In the genomic region with DNA sequence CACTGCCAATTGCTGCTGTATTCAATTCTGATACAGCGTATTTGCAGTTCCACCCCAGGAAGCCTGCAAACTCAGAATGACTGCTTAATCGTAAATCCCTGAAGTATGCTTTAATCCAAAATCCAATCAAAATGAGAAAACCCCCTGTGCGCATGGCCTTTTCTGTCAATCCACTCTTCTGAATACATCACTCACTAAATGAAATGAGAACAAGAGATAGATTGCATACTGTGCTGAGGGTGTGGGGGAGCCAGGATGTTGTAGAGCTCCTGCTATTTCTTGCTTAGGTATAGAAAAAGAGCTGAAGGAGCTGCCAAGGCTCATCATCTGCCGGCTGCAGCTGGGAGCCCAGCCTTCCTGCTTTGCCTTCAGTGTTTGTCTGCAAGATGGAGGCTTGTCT, we compare ENCODE assay signal across 23 mouse cellular contexts. TPM values are rescaled to one million over a fixed set of nuclear protein-coding genes. Genes with fewer than 3 reads are reported as not detected.
DNase-seq lines count a peak whose midpoint lies in the region; ATAC-seq and TF ChIP-seq lines count a peak whose summit lies in the region.
"Had no signal": no experiment of that assay in that cellular context is flagged by ENCODE, and none has a peak within 500 bp of the region (broad histone marks: within the 10 kb centered on the region; RNA-seq: fewer than 3 reads in every experiment).

No protein-coding gene starts in this region.

- no peak overlapping the region for H3K4me3 ChIP-seq in forebrain, embryonic 12.5 days (replicated peaks)
- no peak overlapping the region for H3K4me3 ChIP-seq in forebrain, embryonic 10.5 days
- H3K4me3 ChIP-seq in left cerebral cortex, adult 2 months = no peak overlapping the region
- no peak overlapping the region for H3K4me3 ChIP-seq in midbrain, embryonic 10.5 days
- no peak overlapping the region for H3K4me3 ChIP-seq in heart, embryonic 10.5 days
- H3K4me3 ChIP-seq: embryonic facial prominence, embryonic 15.5 days; heart, embryonic 15.5 days; limb, embryonic 13.5 days; liver, embryonic 15.5 days had no signal

- H3K27ac ChIP-seq in forebrain, embryonic 12.5 days = no peak overlapping the region
- H3K27ac ChIP-seq in forebrain, embryonic 10.5 days = no peak overlapping the region
- H3K27ac ChIP-seq in left cerebral cortex, adult 2 months = no peak overlapping the region
- H3K27ac ChIP-seq in midbrain, embryonic 10.5 days (replicated peaks) = no peak overlapping the region
- no peak overlapping the region for H3K27ac ChIP-seq in heart, embryonic 10.5 days
- H3K27ac ChIP-seq: embryonic facial prominence, embryonic 15.5 days; heart, embryonic 15.5 days; limb, embryonic 13.5 days; liver, embryonic 15.5 days had no signal

- ATAC-seq in forebrain, embryonic 12.5 days (ENCODE audit: low FRiP score) = peak; percentile 49; the same call in 1 of the 2 replicates
- ATAC-seq: inflammation-experienced regulatory T-cells, adult 6 months had no signal

- H3K36me3 ChIP-seq in forebrain, embryonic 12.5 days (replicated peaks) = no peaks in the 10 kb centered on the region
- no peaks in the 10 kb centered on the region for H3K36me3 ChIP-seq in forebrain, embryonic 10.5 days (replicated peaks)
- H3K36me3 ChIP-seq in midbrain, embryonic 10.5 days = no peaks in the 10 kb centered on the region
- no peaks in the 10 kb centered on the region for H3K36me3 ChIP-seq in heart, embryonic 10.5 days
- H3K36me3 ChIP-seq: embryonic facial prominence, embryonic 15.5 days; heart, embryonic 15.5 days; limb, embryonic 13.5 days; liver, embryonic 15.5 days had no signal

- peak overlapping the region; percentile 1; the same call in 1 of the 2 replicates for H3K4me2 ChIP-seq in forebrain, embryonic 12.5 days
- H3K4me2 ChIP-seq: embryonic facial prominence, embryonic 15.5 days; heart, embryonic 15.5 days; limb, embryonic 13.5 days; liver, embryonic 15.5 days had no signal

- no peak for DNase-seq in forebrain, embryonic 10.5 days (ENCODE audit: extremely low spot score, low spot score)
- DNase-seq in left cerebral cortex, postnatal 36 days (ENCODE audit: low spot score in 2 of 2) = peak; percentile 4 to 6
- DNase-seq in left cerebral cortex, adult 2 months (ENCODE audit: extremely low spot score in 1 of 2, low spot score in 2 of 2) = no peak
- DNase-seq in midbrain, embryonic 10.5 days (ENCODE audit: low spot score) = peak; percentile 12
- DNase-seq in retina, embryonic 14.5 days (ENCODE audit: low spot score) = peak; percentile 14
- DNase-seq in heart, embryonic 10.5 days (ENCODE audit: low spot score) = no peak
- no peak for DNase-seq in thymus, adult 18-20 months
- DNase-seq: adrenal gland, postnatal 10 days; cerebellum, adult 8-10 months; lung, postnatal 14 days; thymus, postnatal 36 days had no signal

- H3K9me3 ChIP-seq in forebrain, embryonic 12.5 days = no peaks in the 10 kb centered on the region
- H3K9me3 ChIP-seq in forebrain, embryonic 10.5 days = no peaks in the 10 kb centered on the region
- 0 out of 2 replicates have a peak, but pooled peaks cover 4% of the 10 kb centered on the region for H3K9me3 ChIP-seq in midbrain, embryonic 10.5 days (replicated peaks)
- H3K9me3 ChIP-seq in heart, embryonic 10.5 days = no peaks in the 10 kb centered on the region
- H3K9me3 ChIP-seq: embryonic facial prominence, embryonic 15.5 days; heart, embryonic 15.5 days; limb, embryonic 13.5 days; liver, embryonic 15.5 days had no signal

- H3K27me3 ChIP-seq in forebrain, embryonic 12.5 days = peaks cover 13% of the 10 kb centered on the region; the same call in 1 of the 2 replicates
- peaks cover 53% of the 10 kb centered on the region for H3K27me3 ChIP-seq in forebrain, embryonic 10.5 days (ENCODE audit: poor library complexity, severe bottlenecking)
- H3K27me3 ChIP-seq in midbrain, embryonic 10.5 days (ENCODE audit: low read depth, poor library complexity, severe bottlenecking) = 0 out of 2 replicates have a peak, but pooled peaks cover 3% of the 10 kb centered on the region
- no peaks in the 10 kb centered on the region for H3K27me3 ChIP-seq in heart, embryonic 10.5 days (ENCODE audit: insufficient read depth, poor library complexity, severe bottlenecking)
- H3K27me3 ChIP-seq: embryonic facial prominence, embryonic 15.5 days; heart, embryonic 15.5 days; limb, embryonic 13.5 days; liver, embryonic 15.5 days had no signal

- peaks cover 12% of the 10 kb centered on the region for H3K4me1 ChIP-seq in forebrain, embryonic 12.5 days
- H3K4me1 ChIP-seq in forebrain, embryonic 10.5 days = peaks cover 29% of the 10 kb centered on the region
- H3K4me1 ChIP-seq in midbrain, embryonic 10.5 days = peaks cover 28% of the 10 kb centered on the region
- H3K4me1 ChIP-seq in heart, embryonic 10.5 days = no peaks in the 10 kb centered on the region
- H3K4me1 ChIP-seq: embryonic facial prominence, embryonic 15.5 days; heart, embryonic 15.5 days; limb, embryonic 13.5 days; liver, embryonic 15.5 days had no signal

- H3K9ac ChIP-seq in forebrain, embryonic 12.5 days = no peak overlapping the region
- H3K9ac ChIP-seq: embryonic facial prominence, embryonic 15.5 days; heart, embryonic 15.5 days; limb, embryonic 13.5 days; liver, embryonic 15.5 days had no signal

- 24% methylated on average over 4 of the region's 4 CpGs for WGBS in forebrain, embryonic 12.5 days
- 43% methylated on average over 4 of the region's 4 CpGs for WGBS in forebrain, embryonic 10.5 days
- 56% methylated on average over 4 of the region's 4 CpGs for WGBS in midbrain, embryonic 10.5 days
- 79% methylated on average over 4 of the region's 4 CpGs for whole genome bisulfite sequencing in heart, embryonic 10.5 days

- TF ChIP-seq CTCF in left cerebral cortex, adult 2 months (IDR thresholded peaks at IDR 0.05) = no peak

- intact Hi-C loops in left cerebral cortex, postnatal 36 days (cut with DNase I) = no loop called here
- intact Hi-C loops in left cerebral cortex, adult 2 months (cut with DNase I) = no loop called here

RNA-seq across cellular contexts. Expression of a gene that starts 46.5 kb away (rescaled TPM):
- polyA plus RNA-seq in forebrain, embryonic 12.5 days (2016; fragmentation: Nextera tagmentation; extraction: Ambion mirVana) = not detected in 2 replicates
- polyA plus RNA-seq in forebrain, embryonic 10.5 days (2016; fragmentation: Nextera tagmentation; extraction: Ambion mirVana) = not detected in 2 replicates
- under 1 TPM; 0.12 to 0.14 TPM for total RNA-seq in left cerebral cortex, postnatal 36 days (2021)
- total RNA-seq in left cerebral cortex, adult 2 months (2021) = under 1 TPM in 1 of 2 experiments, not detected in 1; 0.19 TPM
- polyA plus RNA-seq in midbrain, embryonic 10.5 days (2016; fragmentation: Nextera tagmentation; extraction: Ambion mirVana) = 0.05 TPM in 1 of 2 replicates, not detected in the other
- polyA plus RNA-seq in heart, embryonic 10.5 days (2016; fragmentation: Nextera tagmentation; extraction: Ambion mirVana) = not detected in 2 replicates
- total RNA-seq: megakaryocyte-erythroid progenitor cell, adult 5-6 weeks had no signal
- polyA plus RNA-seq: gonadal fat pad, adult 2 months; heart, embryonic 15.5 days; inflammation-experienced regulatory T-cells, adult 6 months; kidney, embryonic 16.5 days; limb, embryonic 13.5 days; liver, embryonic 15.5 days; neural tube, embryonic 11.5 days; spleen, adult 2 months; stomach, embryonic 16.5 days had no signal

Comparison
In these comparisons a context has a peak if more than half of its experiments do, and no peak if none do; other contexts are left out.
1. DNase-seq: peak in left cerebral cortex, postnatal 36 days (2 of 2), midbrain, embryonic 10.5 days (single experiment) and retina, embryonic 14.5 days (single experiment); none in forebrain, embryonic 10.5 days (single experiment), left cerebral cortex, adult 2 months (0 of 2), heart, embryonic 10.5 days (single experiment) and thymus, adult 18-20 months (0 of 2).